Mouse (Mus musculus) intestine, embryonic 16.5 days (tissue): ENCODE results near the gene Agxt2. TPM values are rescaled to one million over a fixed set of nuclear protein-coding genes. Genes with fewer than 3 reads are reported as not detected.

Source experiments
- polyA plus RNA-seq: library from polyadenylated mRNA; unstranded; fragments of >200 nt; fragmentation: Nextera tagmentation; extraction: Ambion mirVana; gene quantifications from 2 replicates; pipeline ENCODE4 v1.2.1, GENCODE M21; 2015

Agxt2 gene
- polyA plus RNA-seq, 1 experiment from 2014 or later: 0.44 TPM

Other genes starting within 250 kb of the Agxt2 start
- 45.7 and 55.2 TPM in 2 replicates for gene Prlr, start 181.3 kb upstream of the Agxt2 start, polyA plus RNA-seq
- gene Gm21973, start 33.2 kb upstream of the Agxt2 start, polyA plus RNA-seq: 0.54 TPM in 1 of 2 replicates, not detected in the other
- 4.7 and 5.0 TPM in 2 replicates for gene Dnajc21, start 112.0 kb downstream of the Agxt2 start, polyA plus RNA-seq
- 86.2 and 95.5 TPM in 2 replicates for gene Brix1, start 127.4 kb downstream of the Agxt2 start, polyA plus RNA-seq
- gene Rad1, start 127.5 kb downstream of the Agxt2 start, polyA plus RNA-seq: 18.5 and 21.9 TPM in 2 replicates
- gene Ttc23l, start 200.1 kb downstream of the Agxt2 start, polyA plus RNA-seq: not detected in 2 replicates